25 mouse cellular contexts compared by ENCODE assay signal in genomic region chr6:108152081-108152480, GRCm38 (mm10). TPM values are rescaled to one million over a fixed set of nuclear protein-coding genes. Genes with fewer than 3 reads are reported as not detected.
DNase-seq lines count a peak whose midpoint lies in the region; ATAC-seq and TF ChIP-seq lines count a peak whose summit lies in the region.
"Had no signal": no experiment of that assay in that cellular context is flagged by ENCODE, and none has a peak within 500 bp of the region (broad histone marks: within the 10 kb centered on the region; RNA-seq: fewer than 3 reads in every experiment).

No protein-coding gene starts in this region.

- no peak overlapping the region for H3K4me2 ChIP-seq in heart, embryonic 12.5 days
- H3K4me2 ChIP-seq: embryonic facial prominence, embryonic 13.5 days; forebrain, embryonic 15.5 days; hindbrain, embryonic 15.5 days; limb, embryonic 12.5 days; liver, embryonic 15.5 days; lung, embryonic 15.5 days; midbrain, embryonic 11.5 days; neural tube, embryonic 12.5 days had no signal

- H3K27ac ChIP-seq in heart, adult 2 months = peak overlapping the region; percentile 4; the same call in 1 of the 2 replicates
- H3K27ac ChIP-seq in heart, embryonic 12.5 days (ENCODE audit: poor library complexity, severe bottlenecking) = no peak overlapping the region
- peak overlapping the region; percentile 28 for H3K27ac ChIP-seq in embryonic fibroblast, embryonic 13.5 days (ENCODE audit: insufficient read depth, low read length)
- H3K27ac ChIP-seq: embryonic facial prominence, embryonic 13.5 days; forebrain, embryonic 15.5 days; hindbrain, embryonic 10.5 days; hindbrain, embryonic 15.5 days; limb, embryonic 12.5 days; liver, embryonic 15.5 days; neural tube, embryonic 12.5 days had no signal

- no peak overlapping the region for H3K4me3 ChIP-seq in heart, adult 2 months
- no peak overlapping the region for H3K4me3 ChIP-seq in heart, embryonic 12.5 days
- no peak overlapping the region for H3K4me3 ChIP-seq in embryonic fibroblast, embryonic 13.5 days (ENCODE audit: insufficient read depth, low read length)
- H3K4me3 ChIP-seq: embryonic facial prominence, embryonic 13.5 days; forebrain, embryonic 15.5 days; heart, embryonic 10.5 days; hindbrain, embryonic 10.5 days; hindbrain, embryonic 15.5 days; limb, embryonic 12.5 days; liver, embryonic 15.5 days; lung, embryonic 15.5 days; neural tube, embryonic 12.5 days had no signal

- intact Hi-C loops in heart, adult 2 months (cut with DNase I) = no loop called here

- WGBS in heart, adult 2 months = 55% methylated on average over 6 of the region's 6 CpGs
- 74% methylated on average over 6 of the region's 6 CpGs for WGBS in heart, embryonic 12.5 days

- no peaks in the 10 kb centered on the region for H3K36me3 ChIP-seq in heart, adult 2 months (ENCODE audit: control insufficient read depth, insufficient read depth, low read length)
- H3K36me3 ChIP-seq in heart, embryonic 12.5 days = peaks cover 14% of the 10 kb centered on the region
- H3K36me3 ChIP-seq: forebrain, embryonic 15.5 days; heart, embryonic 10.5 days; hindbrain, embryonic 15.5 days; lung, embryonic 15.5 days had no signal

- no peaks in the 10 kb centered on the region for H3K27me3 ChIP-seq in heart, adult 2 months (ENCODE audit: control insufficient read depth, insufficient read depth, low read length)
- H3K27me3 ChIP-seq in heart, embryonic 12.5 days (replicated peaks) = no peaks in the 10 kb centered on the region
- H3K27me3 ChIP-seq: embryonic facial prominence, embryonic 13.5 days; forebrain, embryonic 15.5 days; hindbrain, embryonic 15.5 days; limb, embryonic 12.5 days; liver, embryonic 15.5 days; lung, embryonic 15.5 days; neural tube, embryonic 12.5 days had no signal

- no peak for TF ChIP-seq POLR2A in heart, adult 2 months (IDR thresholded peaks at IDR 0.05; ENCODE audit: insufficient read depth, low read depth, low read length)
- no peak for TF ChIP-seq POLR2A in embryonic fibroblast, embryonic 13.5 days (IDR thresholded peaks at IDR 0.05; ENCODE audit: low read depth, low read length)

- TF ChIP-seq CTCF in heart, adult 2 months (IDR thresholded peaks at IDR 0.05) = no peak
- no peak for TF ChIP-seq CTCF in embryonic fibroblast, embryonic 13.5 days (IDR thresholded peaks at IDR 0.05; ENCODE audit: borderline replicate concordance, insufficient read depth, low read length)

- H3K79me2 ChIP-seq in heart, adult 2 months (replicated peaks; ENCODE audit: control insufficient read depth, insufficient read depth, low read length) = no peaks in the 10 kb centered on the region

- H3K9ac ChIP-seq in heart, adult 2 months (ENCODE audit: low read depth, low read length) = no peak overlapping the region
- no peak overlapping the region for H3K9ac ChIP-seq in heart, embryonic 12.5 days
- H3K9ac ChIP-seq: embryonic facial prominence, embryonic 13.5 days; forebrain, embryonic 15.5 days; hindbrain, embryonic 15.5 days; limb, embryonic 12.5 days; liver, embryonic 15.5 days; lung, embryonic 15.5 days; neural tube, embryonic 12.5 days had no signal

- H3K4me1 ChIP-seq in heart, adult 2 months (ENCODE audit: control insufficient read depth, insufficient read depth, low read length) = no peaks in the 10 kb centered on the region
- peaks cover 24% of the 10 kb centered on the region for H3K4me1 ChIP-seq in heart, embryonic 12.5 days (replicated peaks)
- peaks cover 9% of the 10 kb centered on the region for H3K4me1 ChIP-seq in embryonic fibroblast, embryonic 13.5 days (ENCODE audit: control insufficient read depth, insufficient read depth, low read length)
- H3K4me1 ChIP-seq: forebrain, embryonic 15.5 days; limb, embryonic 12.5 days; liver, embryonic 15.5 days; lung, embryonic 15.5 days; neural tube, embryonic 12.5 days had no signal

- H3K9me3 ChIP-seq in heart, embryonic 12.5 days (replicated peaks) = no peaks in the 10 kb centered on the region
- H3K9me3 ChIP-seq: embryonic facial prominence, embryonic 13.5 days; forebrain, embryonic 15.5 days; heart, embryonic 10.5 days; hindbrain, embryonic 10.5 days; hindbrain, embryonic 15.5 days; limb, embryonic 12.5 days; liver, embryonic 15.5 days; lung, embryonic 15.5 days; neural tube, embryonic 12.5 days had no signal

- no peak for TF ChIP-seq EP300 in heart, adult 2 months (IDR thresholded peaks at IDR 0.05; ENCODE audit: insufficient read depth, low read depth, low read length)

- ATAC-seq in heart, embryonic 12.5 days (ENCODE audit: insufficient number of reproducible peaks, low FRiP score) = no peak
- ATAC-seq: forebrain, embryonic 15.5 days; inflammation-experienced regulatory T-cells, adult 6 months; midbrain, embryonic 16.5 days had no signal

- DNase-seq in adrenal gland, postnatal 10 days = peak; percentile 13
- no peak for DNase-seq in adrenal gland, postnatal 4 days (ENCODE audit: low spot score in 2 of 2)
- no peak for DNase-seq in heart, adult 2 months
- DNase-seq in 3134 (ENCODE audit: extremely low read depth, insufficient read length, low spot score) = peak; percentile 84
- DNase-seq in kidney, postnatal 36 days = no peak
- no peak for DNase-seq in ovary, postnatal 14 days (ENCODE audit: low spot score)
- DNase-seq: adrenal gland, adult 2 months; cerebellum, adult 11-12 months; cerebellum, adult 9-11 months; embryo, embryonic 11 days; thymus, postnatal 14 days had no signal

RNA-seq across cellular contexts. Expression of gene Sumf1, which starts 33.3 kb away (rescaled TPM):
- 10 to 100 TPM; 25.9 to 27.6 TPM for total RNA-seq in adrenal gland, postnatal 10 days (2021)
- total RNA-seq in adrenal gland, postnatal 4 days (2021) = 10 to 100 TPM; 34.7 to 39.2 TPM
- 10 to 100 TPM; 12.1 to 13.5 TPM for total RNA-seq in heart, adult 2 months (2021)
- polyA plus RNA-seq in heart, adult 2 months (2012; rRNA removed) = 11.0 and 11.8 TPM in 2 replicates
- polyA plus RNA-seq in heart, embryonic 12.5 days (2016; fragmentation: Nextera tagmentation; extraction: Ambion mirVana) = 24.6 and 25.2 TPM in 2 replicates
- 45.9 and 47.3 TPM in 2 replicates for polyA plus RNA-seq in embryonic fibroblast, embryonic 13.5 days (2011; ENCODE audit: insufficient read length, low read depth, missing spikeins)

Comparison
In these comparisons a context has a peak if more than half of its experiments do, and no peak if none do; other contexts are left out.
1. DNase-seq: peak in adrenal gland, postnatal 10 days (single experiment) and 3134 (single experiment); none in adrenal gland, postnatal 4 days (0 of 2), heart, adult 2 months (0 of 2), kidney, postnatal 36 days (0 of 2) and ovary, postnatal 14 days (single experiment).